Mouse (Mus musculus) cortical plate, adult 2 months (tissue): ENCODE results near the gene Gcm2.

Source experiments
- CTCF ChIP-seq: fragments of 200-500 bp; IDR thresholded peaks from 2 replicates; pipeline ENCODE4 v1.5.1; 2011; ENCODE audit warnings: mild to moderate bottlenecking, control low read depth, low read length; ENCODE audit not compliant: insufficient read depth; ENCODE audit errors: extremely low read depth
- POLR2A ChIP-seq: fragments of 200-500 bp; IDR thresholded peaks from 2 replicates; pipeline ENCODE4 v1.6.1; 2011; ENCODE audit warnings: mild to moderate bottlenecking, low read length, control low read depth; ENCODE audit not compliant: insufficient read depth; ENCODE audit errors: extremely low read depth

DNA sequence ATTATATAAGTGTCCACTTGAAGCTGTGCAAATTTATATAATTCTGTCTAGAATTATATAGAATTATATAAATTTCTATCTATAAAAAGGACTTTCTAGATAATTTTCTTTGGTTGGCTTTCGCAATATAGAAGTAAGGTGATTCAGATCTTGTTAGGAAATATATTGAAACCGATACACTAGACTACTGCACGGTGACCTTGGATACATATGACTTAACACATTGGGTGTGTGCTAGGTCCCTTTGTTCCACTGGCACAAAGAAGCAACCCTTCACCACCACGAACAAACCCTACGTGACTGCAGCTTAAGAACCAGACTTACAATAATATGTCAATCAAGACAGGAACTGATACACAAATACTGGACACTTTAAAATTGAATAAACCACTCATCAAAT lies 31.0 kb downstream of the Gcm2 start:
- no peak for TF ChIP-seq CTCF
- no peak for TF ChIP-seq POLR2A
